Mouse (Mus musculus) limb, embryonic 13.5 days (tissue): ENCODE measurements around the gene Nup205. TPM values are rescaled to one million over a fixed set of nuclear protein-coding genes. Genes with fewer than 3 reads are reported as not detected.

ENCODE experiments used
- ATAC-seq: fragments of 200-750 bp; cut with Nextera tagmentation; 2 replicates; pipeline ENCODE4 v1.8.0; 2017; ENCODE audit warnings: low read depth, moderate number of reproducible peaks, moderate TSS enrichment; ENCODE audit not compliant: low FRiP score
- H3K27ac ChIP-seq: fragments of 300-500 bp; sonication (generic); 2 replicates; pipeline ENCODE4 v1.5.1; 2015; ENCODE audit warnings: inconsistent platforms, mild to moderate bottlenecking, moderate library complexity
- H3K27me3 ChIP-seq: fragments of 300-500 bp; sonication (generic); 2 replicates; pipeline ENCODE4 v1.6.1; 2015; ENCODE audit warnings: mild to moderate bottlenecking, inconsistent platforms
- H3K36me3 ChIP-seq: fragments of 300-500 bp; sonication (generic); 2 replicates; pipeline ENCODE4 v1.6.1; 2015; ENCODE audit warnings: inconsistent platforms, mild to moderate bottlenecking, moderate library complexity
- H3K4me1 ChIP-seq: fragments of 300-500 bp; sonication (generic); 2 replicates; pipeline ENCODE4 v1.6.1; 2015; ENCODE audit warnings: inconsistent platforms
- H3K4me2 ChIP-seq: fragments of 300-500 bp; sonication (generic); replicated peaks from 2 replicates; pipeline ENCODE4 v1.6.1; 2015; ENCODE audit warnings: inconsistent platforms, mild to moderate bottlenecking, moderate library complexity
- H3K4me3 ChIP-seq: fragments of 300-500 bp; sonication (generic); 2 replicates; pipeline ENCODE4 v1.5.1; 2015; ENCODE audit warnings: moderate library complexity, mild to moderate bottlenecking, inconsistent platforms
- H3K9ac ChIP-seq: fragments of 300-500 bp; sonication (generic); 2 replicates; pipeline ENCODE4 v1.6.1; 2015; ENCODE audit warnings: mild to moderate bottlenecking, inconsistent platforms
- H3K9me3 ChIP-seq: fragments of 300-500 bp; sonication (generic); 2 replicates; pipeline ENCODE4 v1.6.1; 2016; ENCODE audit warnings: inconsistent platforms
- WGBS: fragments of 180-500 bp; shearing (Covaris S2); methylation state at CpG from one replicate; pipeline ENCODE4 v1.1.7; 2015; 5-methylcytosine and 5-hydroxymethylcytosine counted together
- polyA plus RNA-seq: library from polyadenylated mRNA; unstranded; fragments of >200 nt; fragmentation: Nextera tagmentation; extraction: Ambion mirVana; gene quantifications from 2 replicates; pipeline ENCODE4 v1.2.1, GENCODE M21; 2015

The Nup205 gene
- polyA plus RNA-seq, 1 experiment from 2014 or later: 36.0 TPM

DNA sequence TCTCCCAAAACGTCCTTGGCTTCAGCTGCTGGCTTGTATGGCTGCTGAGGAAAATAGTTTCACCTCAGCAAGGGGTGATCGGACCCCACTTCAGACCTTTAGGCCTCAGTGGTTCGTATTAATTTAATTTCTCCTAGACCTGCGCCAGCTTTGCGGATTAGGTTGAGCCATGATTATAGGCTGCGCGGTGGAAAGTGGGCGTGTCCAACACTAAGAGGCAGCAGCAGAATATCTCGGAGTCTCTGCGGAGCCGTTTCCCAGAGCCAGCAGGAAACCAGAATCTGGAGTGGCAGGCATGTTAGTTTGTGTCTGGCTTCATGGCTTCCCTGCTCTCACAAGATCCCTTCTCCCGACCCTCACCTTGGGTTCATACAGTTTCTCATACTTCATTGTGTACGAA, 92.4 kb downstream of the Nup205 start:
- Histone ChIP-seq H3K9me3 (no peaks in the 10 kb centered on the region), H3K36me3 (peaks cover 8% of the 10 kb centered on the region; the same call in 1 of the 2 replicates), H3K4me3 (no peak overlapping the region), H3K9ac (no peak overlapping the region), H3K27ac (no peak overlapping the region), H3K27me3 (no peaks in the 10 kb centered on the region), H3K4me1 (peaks cover 12% of the 10 kb centered on the region), H3K4me2 (no peak overlapping the region)
- 77% methylated on average over 13 of the region's 13 CpGs for WGBS
- ATAC-seq: no peak

DNA sequence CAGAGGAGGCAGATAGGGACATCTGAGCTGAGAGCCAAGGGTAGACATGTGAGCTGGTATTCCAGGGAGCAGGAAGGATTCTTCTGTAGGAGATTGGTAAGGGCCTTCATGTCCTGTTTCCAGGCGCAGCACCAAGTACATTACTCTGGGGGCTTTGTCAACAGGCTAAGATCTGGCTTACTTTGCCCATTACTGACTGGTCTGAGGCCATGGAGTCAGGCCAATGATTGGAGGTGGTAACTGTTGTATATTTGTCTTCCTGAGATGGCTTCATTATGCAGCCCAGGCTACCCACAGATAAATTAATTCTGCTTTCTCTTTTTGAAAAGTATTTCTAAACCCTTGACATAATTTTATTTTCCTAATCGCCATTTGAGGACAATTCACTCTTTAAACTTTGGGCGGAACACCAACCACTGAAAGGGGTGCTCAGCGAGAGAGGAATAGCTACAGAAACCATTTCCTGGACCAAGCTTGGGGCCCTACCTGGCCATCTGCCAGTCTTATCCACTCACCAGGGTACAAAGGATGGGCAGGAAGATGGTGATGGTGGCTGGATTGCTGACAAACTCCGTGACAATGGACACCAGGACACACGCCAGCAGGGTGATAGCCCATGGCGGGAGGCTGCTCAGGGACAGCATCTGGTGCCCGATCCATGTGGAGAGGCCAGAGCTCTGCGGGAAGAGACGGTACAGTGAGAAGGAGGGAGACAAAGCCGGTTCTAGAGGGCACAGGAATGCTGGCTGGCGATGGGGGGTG, 94.1 kb downstream of the Nup205 start:
- ATAC-seq: no peak
- Histone ChIP-seq H3K27me3 (no peaks in the 10 kb centered on the region), H3K4me2 (no peak overlapping the region), H3K9me3 (no peaks in the 10 kb centered on the region), H3K27ac (no peak overlapping the region), H3K36me3 (peaks cover 8% of the 10 kb centered on the region; the same call in 1 of the 2 replicates), H3K4me3 (no peak overlapping the region), H3K4me1 (peaks cover 4% of the 10 kb centered on the region), H3K9ac (no peak overlapping the region)
- 92% methylated on average over 11 of the region's 12 CpGs for WGBS

DNA sequence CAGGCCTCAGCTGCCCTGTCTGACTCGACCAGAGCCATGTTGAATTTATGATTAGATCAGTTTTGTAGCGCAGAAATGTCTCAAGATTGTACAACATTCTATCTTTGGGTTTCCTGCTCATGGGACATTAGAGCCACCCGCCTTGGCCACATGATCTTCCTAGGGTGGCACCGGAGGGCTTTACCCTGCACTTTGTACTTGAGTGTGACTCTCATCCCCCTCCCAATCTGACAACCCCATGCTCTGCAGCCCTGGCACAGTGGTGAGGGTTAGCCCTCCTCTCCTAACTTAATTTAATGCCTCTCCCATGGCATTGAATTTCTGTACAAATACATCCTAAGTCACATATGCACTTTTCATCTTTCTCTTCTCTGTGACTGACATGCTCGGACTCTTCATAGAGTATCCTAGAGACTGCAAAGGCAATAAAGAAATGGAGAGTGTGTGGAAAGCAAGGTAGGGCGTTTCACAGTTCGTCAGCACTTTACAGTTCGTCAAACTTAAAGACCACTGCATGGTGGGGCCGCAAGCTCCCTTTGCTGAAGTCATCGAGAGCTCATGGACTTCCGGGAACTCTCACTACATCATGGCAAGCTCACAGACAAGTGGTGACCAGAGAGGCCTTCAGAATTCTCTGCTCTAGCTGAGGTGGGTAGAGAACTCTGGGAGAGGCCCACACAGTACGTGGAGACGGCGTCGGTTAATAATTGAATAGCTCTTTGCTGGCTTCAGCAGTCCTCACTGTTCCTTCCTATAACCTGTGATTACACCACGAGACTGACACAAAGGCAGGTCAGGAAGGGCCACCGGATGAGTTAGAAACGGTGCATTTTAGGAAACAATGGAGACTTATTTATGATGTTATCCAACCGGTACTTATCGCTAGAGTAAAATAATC, 94.9 kb downstream of the Nup205 start:
- H3K9me3 ChIP-seq: no peaks in the 10 kb centered on the region
- peaks cover 8% of the 10 kb centered on the region; the same call in 1 of the 2 replicates for H3K36me3 ChIP-seq
- 87% methylated on average over 20 of the region's 20 CpGs for WGBS
- H3K4me1 ChIP-seq: no peaks in the 10 kb centered on the region; the same call in 1 of the 2 replicates
- H3K4me3 ChIP-seq: no peak overlapping the region
- no peak for ATAC-seq
- no peak overlapping the region for H3K4me2 ChIP-seq
- no peak overlapping the region for H3K27ac ChIP-seq
- H3K27me3 ChIP-seq: no peaks in the 10 kb centered on the region
- H3K9ac ChIP-seq: no peak overlapping the region

DNA sequence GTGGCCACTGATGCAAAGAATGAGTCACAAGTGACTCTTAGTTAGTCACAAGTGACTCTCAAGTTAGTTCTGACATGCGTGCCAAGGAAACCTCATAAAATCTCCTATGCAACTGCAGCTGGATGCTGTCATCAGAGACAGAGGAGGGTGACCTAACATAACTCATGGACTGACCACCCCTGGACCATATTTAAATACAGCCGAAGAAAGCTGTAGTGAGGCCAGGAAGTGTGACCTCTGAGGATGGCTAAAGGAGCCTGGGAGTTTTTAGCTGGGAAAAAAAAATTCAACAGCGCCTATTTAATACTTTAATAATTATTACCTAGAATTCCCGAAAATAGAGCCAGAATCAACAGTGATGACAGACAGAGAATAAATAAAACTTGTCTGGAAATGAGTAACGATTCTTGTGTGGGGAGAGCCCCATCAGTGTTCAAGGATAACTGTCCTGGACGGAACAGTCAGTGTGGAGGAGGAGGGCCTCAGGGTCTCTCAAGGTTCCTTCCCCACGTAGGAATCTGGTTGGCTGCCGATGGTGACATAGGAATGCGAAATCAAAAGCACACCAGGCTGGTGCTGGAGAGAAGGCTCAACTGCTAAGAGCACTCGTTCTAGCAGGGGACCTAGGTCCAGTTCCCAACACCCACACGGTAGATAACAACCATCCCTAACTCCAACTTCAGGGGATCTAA, 96.3 kb downstream of the Nup205 start:
- WGBS: 67% methylated on average over 11 of the region's 11 CpGs
- ATAC-seq: no peak
- H3K27ac ChIP-seq: no peak overlapping the region
- no peak overlapping the region for H3K4me3 ChIP-seq
- H3K27me3 ChIP-seq: no peaks in the 10 kb centered on the region
- H3K4me2 ChIP-seq: no peak overlapping the region
- H3K9ac ChIP-seq: no peak overlapping the region
- peaks cover 8% of the 10 kb centered on the region; the same call in 1 of the 2 replicates for H3K36me3 ChIP-seq
- H3K9me3 ChIP-seq: no peaks in the 10 kb centered on the region
- no peaks in the 10 kb centered on the region for H3K4me1 ChIP-seq

DNA sequence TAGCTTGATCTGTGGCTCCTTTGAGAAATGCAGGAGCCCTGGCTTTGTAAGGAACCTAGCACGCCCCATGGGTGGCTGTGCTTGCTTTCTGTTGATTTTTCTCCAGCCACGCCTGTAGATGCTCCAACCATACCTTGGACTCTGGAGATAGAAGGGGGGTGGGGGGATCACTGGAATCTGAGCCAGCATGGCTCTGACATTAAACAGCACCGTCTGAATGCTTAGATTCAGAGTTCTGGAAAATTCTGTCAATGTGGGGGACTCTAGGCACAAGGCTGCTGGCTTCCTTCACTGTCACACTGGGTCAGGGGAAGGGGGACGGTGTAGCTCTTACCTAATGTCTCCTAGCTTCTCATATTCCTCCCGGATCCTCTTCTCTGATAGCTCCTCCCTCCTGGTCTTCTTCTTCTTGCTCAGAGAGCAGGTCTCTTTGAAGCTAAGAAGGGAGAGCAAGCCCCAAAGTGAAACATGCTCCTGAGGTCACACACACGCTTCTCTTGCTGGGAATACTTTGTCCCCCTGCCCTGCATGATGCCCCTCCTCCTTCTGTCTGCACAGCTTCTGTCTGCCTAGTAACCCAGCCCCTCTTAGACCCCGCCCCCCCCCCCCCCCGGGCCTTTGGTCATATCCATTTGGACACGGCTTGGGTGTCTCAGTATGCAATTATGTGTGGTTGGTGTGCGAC, 100.8 kb downstream of the Nup205 start:
- Histone ChIP-seq H3K27ac (no peak overlapping the region), H3K9ac (no peak overlapping the region), H3K27me3 (no peaks in the 10 kb centered on the region), H3K4me2 (no peak overlapping the region), H3K36me3 (no peaks in the 10 kb centered on the region), H3K4me3 (no peak overlapping the region), H3K9me3 (no peaks in the 10 kb centered on the region), H3K4me1 (no peaks in the 10 kb centered on the region)
- 60% methylated on average over 10 of the region's 10 CpGs for WGBS
- ATAC-seq: no peak; the same call in 1 of the 2 replicates

DNA sequence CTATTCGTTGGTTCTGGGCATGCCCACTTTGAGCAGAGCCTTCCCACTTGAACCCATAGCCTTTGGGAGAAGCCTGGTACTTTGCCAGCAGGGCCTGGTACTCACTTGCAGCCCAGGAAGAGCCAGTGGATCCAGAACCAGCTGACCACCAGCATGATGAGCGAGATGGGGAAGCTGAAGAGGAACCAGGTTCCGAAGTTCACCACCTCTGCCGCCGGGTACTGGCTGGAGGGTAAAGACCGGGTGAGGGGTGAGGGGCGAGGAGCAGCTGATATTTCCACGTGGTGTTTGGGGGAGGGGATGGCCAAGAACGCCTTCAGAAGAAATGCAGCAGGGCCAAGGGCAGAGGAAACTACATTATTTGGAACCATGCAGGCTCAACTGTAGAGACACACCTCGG, 102.1 kb downstream of the Nup205 start:
- Histone ChIP-seq H3K27ac (no peak overlapping the region), H3K27me3 (no peaks in the 10 kb centered on the region), H3K9ac (no peak overlapping the region), H3K4me1 (no peaks in the 10 kb centered on the region), H3K36me3 (no peaks in the 10 kb centered on the region), H3K9me3 (no peaks in the 10 kb centered on the region), H3K4me3 (no peak overlapping the region), H3K4me2 (no peak overlapping the region)
- no peak for ATAC-seq
- WGBS: 79% methylated on average over 10 of the region's 10 CpGs

DNA sequence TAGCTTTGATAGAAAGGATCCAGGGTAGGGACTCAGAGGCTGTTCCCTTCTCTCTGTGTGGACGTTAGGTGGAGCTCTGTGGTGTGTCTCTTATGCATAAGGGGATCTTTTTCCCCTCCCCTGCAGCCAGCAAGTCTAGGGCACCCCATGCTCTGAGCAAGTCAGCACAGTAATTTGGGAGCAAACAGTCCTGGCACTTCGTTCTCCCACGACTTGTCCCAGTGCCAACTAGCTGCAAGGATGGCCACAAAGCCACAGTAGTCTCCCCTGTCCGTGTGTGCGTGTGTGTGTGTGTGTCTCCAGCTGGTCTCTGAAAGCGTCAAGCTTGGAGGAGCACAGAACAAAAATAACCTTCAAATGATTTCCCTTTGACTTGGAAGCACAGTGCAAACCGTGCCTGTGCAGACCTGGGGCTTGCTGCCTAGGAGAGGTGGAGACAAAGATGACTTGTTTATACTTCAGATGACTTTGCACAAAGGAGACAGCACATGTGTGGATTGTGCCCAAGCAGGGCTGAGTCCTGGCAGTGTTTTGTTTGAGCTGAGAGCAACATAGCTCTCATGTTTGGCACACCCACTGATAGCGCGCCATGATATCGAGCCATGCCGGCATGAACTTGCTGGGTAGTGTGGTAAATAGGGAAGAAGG, 111.0 kb downstream of the Nup205 start:
- Histone ChIP-seq H3K4me3 (no peak overlapping the region), H3K36me3 (no peaks in the 10 kb centered on the region), H3K9me3 (0 out of 2 replicates have a peak, but pooled peaks cover 1% of the 10 kb centered on the region), H3K27ac (peak overlapping the region; percentile 72), H3K4me1 (peaks cover 27% of the 10 kb centered on the region), H3K27me3 (no peaks in the 10 kb centered on the region), H3K4me2 (no peak overlapping the region), H3K9ac (no peak overlapping the region)
- WGBS: 66% methylated on average over 11 of the region's 11 CpGs
- ATAC-seq: peak; percentile 44; the same call in 1 of the 2 replicates

DNA sequence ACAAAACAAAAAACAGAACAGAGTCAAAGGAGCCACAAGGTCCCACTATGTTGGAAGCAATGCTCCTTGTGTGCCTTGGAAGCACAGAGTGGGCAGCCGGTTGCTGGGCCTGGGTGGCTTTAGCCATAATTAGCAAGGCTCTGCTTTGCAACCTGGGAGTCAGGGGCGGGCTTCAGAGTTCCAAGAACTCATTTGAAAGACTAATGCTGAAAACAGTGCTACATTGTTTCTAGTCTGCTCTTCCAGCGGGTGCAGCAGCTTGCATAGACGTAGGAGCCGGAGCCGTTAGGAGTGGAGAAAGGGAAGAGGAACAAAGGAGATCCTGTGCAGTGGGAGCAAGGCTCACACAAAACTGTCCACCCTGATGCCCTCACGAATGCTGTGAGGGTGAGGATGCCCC, 111.7 kb downstream of the Nup205 start:
- no peak; the same call in 1 of the 2 replicates for ATAC-seq
- H3K27me3 ChIP-seq: no peaks in the 10 kb centered on the region
- peak overlapping the region; percentile 72 for H3K27ac ChIP-seq

DNA sequence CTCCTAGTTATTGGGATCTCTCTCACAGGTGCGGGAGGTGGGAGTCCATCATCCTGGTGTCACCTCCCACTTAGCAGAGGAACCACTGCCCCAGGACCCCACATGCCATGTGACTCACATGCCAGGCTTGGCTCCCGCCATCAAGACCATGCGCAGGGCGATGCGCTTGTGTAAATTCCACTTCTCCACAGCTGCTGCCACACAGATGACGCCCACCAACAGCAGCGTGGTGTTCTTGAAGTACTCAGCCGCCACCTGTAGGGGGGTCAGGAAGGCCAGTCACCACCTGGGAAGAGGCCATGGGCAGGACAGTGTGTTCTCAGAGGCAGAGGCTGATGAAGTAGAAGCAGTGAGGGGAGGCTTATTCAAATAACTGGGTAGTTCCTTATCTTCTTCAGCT, 112.5 kb downstream of the Nup205 start:
- no peak overlapping the region for H3K9ac ChIP-seq
- 90% methylated on average over 8 of the region's 8 CpGs for WGBS
- ATAC-seq: no peak
- H3K4me3 ChIP-seq: no peak overlapping the region
- H3K4me2 ChIP-seq: no peak overlapping the region
- 0 out of 2 replicates have a peak, but pooled peaks cover 8% of the 10 kb centered on the region for H3K9me3 ChIP-seq
- no peak overlapping the region for H3K27ac ChIP-seq
- no peaks in the 10 kb centered on the region for H3K36me3 ChIP-seq
- H3K27me3 ChIP-seq: no peaks in the 10 kb centered on the region
- peaks cover 27% of the 10 kb centered on the region for H3K4me1 ChIP-seq

More for the DNA sequence above, 111.7 kb downstream of the Nup205 start:
- no peak overlapping the region for H3K9ac ChIP-seq
- 0 out of 2 replicates have a peak, but pooled peaks cover 8% of the 10 kb centered on the region for H3K9me3 ChIP-seq
- no peaks in the 10 kb centered on the region for H3K36me3 ChIP-seq
- peaks cover 27% of the 10 kb centered on the region for H3K4me1 ChIP-seq
- no peak overlapping the region for H3K4me2 ChIP-seq
- WGBS: 48% methylated on average over 7 of the region's 7 CpGs
- H3K4me3 ChIP-seq: no peak overlapping the region

DNA sequence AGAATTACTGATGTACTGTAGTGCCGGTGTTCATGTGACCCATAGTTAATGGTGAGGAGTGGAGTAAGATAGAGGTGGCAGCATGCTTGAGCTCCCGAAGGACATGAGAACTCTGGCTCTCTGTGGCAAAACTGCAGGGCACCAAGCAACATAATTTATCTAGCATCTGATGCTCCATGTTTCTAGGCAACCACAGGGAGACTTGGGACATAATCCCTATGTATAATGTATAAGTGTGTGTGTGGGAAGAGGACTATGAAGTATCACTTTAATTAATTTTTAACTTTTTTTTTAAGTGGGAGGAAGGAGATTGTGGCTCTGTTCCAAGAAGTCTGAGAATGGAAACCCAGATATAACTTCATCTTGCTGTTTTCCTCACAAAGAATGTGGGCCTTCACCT, 117.7 kb downstream of the Nup205 start:
- Histone ChIP-seq H3K4me2 (no peak overlapping the region), H3K27ac (no peak overlapping the region), H3K4me1 (peaks cover 8% of the 10 kb centered on the region), H3K4me3 (no peak overlapping the region), H3K36me3 (no peaks in the 10 kb centered on the region), H3K9ac (no peak overlapping the region), H3K9me3 (0 out of 2 replicates have a peak, but pooled peaks cover 8% of the 10 kb centered on the region), H3K27me3 (no peaks in the 10 kb centered on the region)
- ATAC-seq: no peak
- whole genome bisulfite sequencing: 90% methylated on average over 2 of the region's 2 CpGs

DNA sequence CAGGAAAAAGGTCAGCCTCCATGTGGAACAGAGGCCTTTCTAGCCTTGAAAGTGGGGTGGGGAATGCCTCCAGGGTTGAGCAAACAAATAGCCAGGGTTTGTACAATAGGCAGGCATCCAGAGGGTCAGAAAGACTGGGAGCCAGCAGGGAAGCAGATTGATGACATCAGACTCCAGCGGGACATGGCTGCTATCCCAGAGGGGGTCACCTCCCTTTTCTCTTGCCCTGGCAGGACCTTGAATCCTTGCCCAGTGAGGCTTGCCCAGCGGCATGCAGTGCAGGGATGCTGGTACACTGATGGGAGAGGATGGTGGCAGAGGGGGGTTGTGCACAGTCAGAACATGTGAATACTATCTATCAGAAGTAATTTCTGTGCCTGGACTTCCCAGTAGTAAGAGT, 119.8 kb downstream of the Nup205 start:
- Histone ChIP-seq H3K27ac (no peak overlapping the region), H3K36me3 (no peaks in the 10 kb centered on the region), H3K9me3 (0 out of 2 replicates have a peak, but pooled peaks cover 8% of the 10 kb centered on the region), H3K4me1 (0 out of 2 replicates have a peak, but pooled peaks cover 4% of the 10 kb centered on the region), H3K27me3 (no peaks in the 10 kb centered on the region), H3K9ac (no peak overlapping the region), H3K4me3 (no peak overlapping the region), H3K4me2 (no peak overlapping the region)
- ATAC-seq: no peak
- 85% methylated on average over 2 of the region's 2 CpGs for WGBS
